Mouse (Mus musculus) cerebellum, adult 2 months (tissue): ENCODE results near the gene Sox21.

Experiments used
- CTCF ChIP-seq: fragments of 200-500 bp; IDR thresholded peaks from 2 replicates; pipeline ENCODE4 v1.5.1; 2011; ENCODE audit warnings: low read depth, mild to moderate bottlenecking, control low read depth, low read length, moderate library complexity, borderline replicate concordance; ENCODE audit not compliant: insufficient read depth
- POLR2A ChIP-seq: fragments of 200-500 bp; IDR thresholded peaks from 2 replicates; pipeline ENCODE4 v1.6.1; 2011; ENCODE audit warnings: low read length, control low read depth, borderline replicate concordance; ENCODE audit not compliant: insufficient read depth

DNA sequence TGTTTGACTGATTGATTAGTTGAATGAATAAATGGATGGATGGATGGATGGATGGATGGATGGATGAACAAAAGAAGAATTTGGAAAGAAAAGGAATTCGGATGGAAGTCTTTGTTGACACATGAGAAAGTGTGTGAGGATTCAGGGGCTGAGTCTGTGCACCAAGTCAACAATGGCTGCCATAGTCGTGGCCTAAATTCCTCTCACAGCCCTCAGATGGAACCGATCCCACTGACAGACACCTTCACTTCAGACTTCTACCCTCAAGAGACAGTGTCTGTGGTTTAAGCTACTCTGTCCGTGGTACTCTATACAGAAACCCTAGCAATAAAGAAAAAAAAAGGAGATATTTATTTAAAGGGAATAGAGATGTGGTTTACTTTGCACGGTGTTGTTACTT lies 34.8 kb downstream of the Sox21 start:
- TF ChIP-seq POLR2A (no peak), CTCF (no peak)
